Mouse (Mus musculus): ENCODE measurements around the gene Tgfbr3. TPM values are rescaled to one million over a fixed set of nuclear protein-coding genes. Genes with fewer than 3 reads are reported as not detected.
A peak's percentile ranks its signal among the peaks of the same experiment; 100 is the strongest.

Gene Tgfbr3
- polyA plus RNA-seq, 1 experiment from 2014 or later: 21.4 TPM

DNA sequence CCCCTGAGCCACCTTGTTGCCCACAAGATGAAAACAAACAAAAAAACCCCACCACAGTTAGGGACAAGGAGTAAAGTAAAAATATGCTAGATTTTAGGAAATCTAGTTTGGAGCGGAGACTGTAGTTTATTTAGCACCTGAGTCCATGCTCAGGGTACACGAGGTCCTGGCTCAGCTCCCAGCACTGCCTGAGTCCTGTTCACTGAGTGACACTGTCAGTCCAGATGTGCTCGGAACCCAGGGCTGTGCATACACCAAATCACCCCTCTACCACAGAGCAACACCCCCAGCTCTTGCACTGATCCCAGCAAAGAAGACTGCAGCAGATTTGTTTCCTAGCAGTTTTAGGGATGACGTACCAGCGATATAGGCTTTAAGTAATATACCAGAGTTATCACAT, 119.6 kb downstream of the Tgfbr3 start:
- Histone ChIP-seq H3K4me1 (ENCODE audit: insufficient read depth, low read depth, low read length) (peaks cover 18% of the 10 kb centered on the region; the same call in 1 of the 2 replicates), H3K27ac (ENCODE audit: low read length) (no peak overlapping the region), H3K36me3 (ENCODE audit: insufficient read depth, low read length) (no peaks in the 10 kb centered on the region), H3K27me3 (replicated peaks; ENCODE audit: insufficient read depth, low read length) (no peaks in the 10 kb centered on the region), H3K9ac (replicated peaks; ENCODE audit: low read depth) (no peak overlapping the region), H3K9me3 (ENCODE audit: low read length) (no peaks in the 10 kb centered on the region), H3K4me2 (replicated peaks; ENCODE audit: low read depth, low read length) (no peak overlapping the region), H3K4me3 (ENCODE audit: low read depth, low read length) (no peak overlapping the region)
- TF ChIP-seq CTCF (IDR thresholded peaks at IDR 0.05): no peak
- TF ChIP-seq EP300 (IDR thresholded peaks at IDR 0.05): no peak
- WGBS: 73% methylated on average over 5 of the region's 5 CpGs
- DNase-seq (ENCODE audit: low spot score) (no peak), ATAC-seq (no peak)

DNA sequence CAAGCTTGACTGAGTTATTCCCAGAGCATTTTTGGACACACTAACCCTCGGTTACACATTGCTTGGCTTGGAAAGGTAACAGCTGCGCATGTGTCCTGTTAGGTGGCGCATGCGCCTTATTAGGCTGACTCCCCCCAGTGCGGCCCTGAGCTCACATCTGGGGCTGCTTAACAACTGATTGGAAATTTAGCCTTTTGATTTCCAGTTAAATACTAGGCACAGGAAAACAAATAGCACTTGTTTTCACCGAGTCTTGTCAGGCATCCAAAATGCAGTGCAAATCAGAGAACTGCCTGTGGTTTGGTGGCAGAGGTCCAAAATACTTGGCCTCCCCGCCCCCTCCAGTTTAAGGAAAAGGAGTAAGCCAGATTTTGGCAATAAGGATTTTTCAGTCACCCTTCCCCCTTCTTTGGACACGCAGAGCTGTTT, 121.5 kb downstream of the Tgfbr3 start:
- 20% methylated on average over 8 of the region's 8 CpGs for WGBS
- H3K36me3 ChIP-seq (ENCODE audit: insufficient read depth, low read length): no peaks in the 10 kb centered on the region
- peak; percentile 71 for ATAC-seq
- peak overlapping the region; percentile 86 for H3K27ac ChIP-seq (ENCODE audit: low read length)
- no peak overlapping the region for H3K9ac ChIP-seq (replicated peaks; ENCODE audit: low read depth)
- H3K4me2 ChIP-seq (replicated peaks; ENCODE audit: low read depth, low read length): peak overlapping the region; percentile 43
- peak; percentile 89 for DNase-seq (ENCODE audit: low spot score)
- no peak overlapping the region for H3K4me3 ChIP-seq (ENCODE audit: low read depth, low read length)
- TF ChIP-seq CTCF (IDR thresholded peaks at IDR 0.05) (0 out of 2 replicates have a peak, but pooled peaks have one; percentile 7), EP300 (IDR thresholded peaks at IDR 0.05) (no peak)
- no peaks in the 10 kb centered on the region for H3K27me3 ChIP-seq (replicated peaks; ENCODE audit: insufficient read depth, low read length)
- H3K4me1 ChIP-seq (ENCODE audit: insufficient read depth, low read depth, low read length): peaks cover 18% of the 10 kb centered on the region; the same call in 1 of the 2 replicates
- H3K9me3 ChIP-seq (ENCODE audit: low read length): no peaks in the 10 kb centered on the region

DNA sequence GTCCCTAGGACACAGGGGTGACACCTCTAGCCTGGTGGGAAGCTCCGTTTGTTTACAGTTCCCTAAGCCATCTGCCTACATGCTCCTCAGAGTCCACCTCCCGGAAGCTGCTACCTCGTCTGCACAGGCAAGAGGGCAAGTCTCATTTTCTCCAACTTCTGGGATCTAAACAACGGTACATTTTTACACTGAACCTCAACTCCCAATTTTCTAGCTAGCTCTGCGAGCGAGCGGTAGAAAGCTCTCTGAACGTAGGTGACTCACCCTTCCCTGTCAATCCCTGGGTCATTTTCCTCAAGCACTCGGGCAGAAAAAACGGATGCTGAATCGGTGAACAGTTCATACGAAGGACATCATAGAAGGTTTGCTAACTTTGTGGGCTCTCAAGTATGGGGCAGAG, 122.1 kb downstream of the Tgfbr3 start:
- Histone ChIP-seq H3K9ac (replicated peaks; ENCODE audit: low read depth) (no peak overlapping the region), H3K4me1 (ENCODE audit: insufficient read depth, low read depth, low read length) (peaks cover 18% of the 10 kb centered on the region; the same call in 1 of the 2 replicates), H3K27ac (ENCODE audit: low read length) (peak overlapping the region; percentile 86), H3K4me3 (ENCODE audit: low read depth, low read length) (no peak overlapping the region; the same call in 1 of the 2 replicates), H3K36me3 (ENCODE audit: insufficient read depth, low read length) (no peaks in the 10 kb centered on the region), H3K9me3 (ENCODE audit: low read length) (no peaks in the 10 kb centered on the region), H3K27me3 (replicated peaks; ENCODE audit: insufficient read depth, low read length) (no peaks in the 10 kb centered on the region), H3K4me2 (replicated peaks; ENCODE audit: low read depth, low read length) (peak overlapping the region; percentile 43)
- TF ChIP-seq EP300 (IDR thresholded peaks at IDR 0.05) (no peak), CTCF (IDR thresholded peaks at IDR 0.05) (no peak)
- ATAC-seq (peak; percentile 25), DNase-seq (ENCODE audit: low spot score) (peak; percentile 70)
- WGBS: 9% methylated on average over 12 of the region's 12 CpGs

DNA sequence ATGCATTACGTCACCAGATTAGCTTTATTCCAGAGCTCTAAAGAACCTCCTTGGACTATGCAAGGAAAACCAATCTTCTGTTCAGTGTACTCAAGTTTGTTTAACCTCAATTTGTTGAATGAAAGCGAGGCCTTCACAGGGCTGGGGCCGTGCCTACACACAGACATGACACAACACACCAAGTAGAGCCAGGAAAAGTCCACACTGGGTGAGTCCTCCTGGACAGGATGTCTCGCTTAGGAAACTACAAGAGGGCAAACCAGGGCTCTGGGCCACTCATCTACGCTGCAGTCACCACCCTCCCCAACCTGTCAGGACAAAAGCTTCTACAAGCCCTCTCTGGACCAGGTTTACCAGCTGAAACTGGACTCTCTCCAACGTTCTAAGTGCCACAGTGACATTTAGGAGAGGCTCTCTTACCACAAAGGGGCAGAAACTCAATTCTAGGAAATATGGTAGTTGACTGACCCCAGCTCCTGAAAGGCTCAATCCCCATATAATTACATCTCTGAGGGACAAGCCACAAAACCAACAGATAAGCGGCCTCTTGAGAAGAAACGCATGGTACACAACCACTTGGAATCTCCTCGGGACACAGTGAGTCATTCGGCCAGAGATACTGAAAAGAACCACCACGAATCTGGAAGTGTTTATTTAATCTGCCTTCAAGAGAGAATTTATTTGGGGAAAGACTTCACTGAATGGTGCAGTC, 122.6 kb downstream of the Tgfbr3 start:
- peaks cover 18% of the 10 kb centered on the region; the same call in 1 of the 2 replicates for H3K4me1 ChIP-seq (ENCODE audit: insufficient read depth, low read depth, low read length)
- no peak overlapping the region; the same call in 1 of the 2 replicates for H3K4me3 ChIP-seq (ENCODE audit: low read depth, low read length)
- no peaks in the 10 kb centered on the region for H3K36me3 ChIP-seq (ENCODE audit: insufficient read depth, low read length)
- H3K9ac ChIP-seq (replicated peaks; ENCODE audit: low read depth): no peak overlapping the region
- no peaks in the 10 kb centered on the region for H3K9me3 ChIP-seq (ENCODE audit: low read length)
- ATAC-seq (peak; percentile 86), DNase-seq (ENCODE audit: low spot score) (peak; percentile 84)
- no peak for TF ChIP-seq CTCF (IDR thresholded peaks at IDR 0.05)
- peak; percentile 78 for TF ChIP-seq EP300 (IDR thresholded peaks at IDR 0.05)
- 16% methylated on average over 11 of the region's 11 CpGs for WGBS
- no peaks in the 10 kb centered on the region for H3K27me3 ChIP-seq (replicated peaks; ENCODE audit: insufficient read depth, low read length)
- H3K27ac ChIP-seq (ENCODE audit: low read length): peak overlapping the region; percentile 86
- H3K4me2 ChIP-seq (replicated peaks; ENCODE audit: low read depth, low read length): peak overlapping the region; percentile 43

DNA sequence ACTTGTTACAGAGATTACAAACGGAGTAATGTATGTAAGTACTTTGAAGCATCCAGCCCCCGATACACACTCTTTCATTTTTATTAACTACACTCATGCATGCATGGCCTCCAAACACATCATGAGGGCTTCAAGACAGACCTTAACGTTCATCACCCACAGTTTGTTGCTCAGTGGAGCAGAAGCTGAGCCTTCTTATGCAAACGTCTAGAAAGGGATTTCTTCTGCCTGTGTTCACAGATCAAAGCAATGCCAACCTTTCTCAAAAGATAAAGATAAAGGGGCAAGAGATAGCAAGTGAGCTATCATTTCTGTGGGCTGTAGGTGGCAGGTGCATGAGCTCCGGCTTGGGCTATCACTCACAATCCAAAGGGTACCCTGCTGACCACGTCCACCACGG, 123.7 kb downstream of the Tgfbr3 start:
- WGBS: 71% methylated on average over 7 of the region's 7 CpGs

DNA sequence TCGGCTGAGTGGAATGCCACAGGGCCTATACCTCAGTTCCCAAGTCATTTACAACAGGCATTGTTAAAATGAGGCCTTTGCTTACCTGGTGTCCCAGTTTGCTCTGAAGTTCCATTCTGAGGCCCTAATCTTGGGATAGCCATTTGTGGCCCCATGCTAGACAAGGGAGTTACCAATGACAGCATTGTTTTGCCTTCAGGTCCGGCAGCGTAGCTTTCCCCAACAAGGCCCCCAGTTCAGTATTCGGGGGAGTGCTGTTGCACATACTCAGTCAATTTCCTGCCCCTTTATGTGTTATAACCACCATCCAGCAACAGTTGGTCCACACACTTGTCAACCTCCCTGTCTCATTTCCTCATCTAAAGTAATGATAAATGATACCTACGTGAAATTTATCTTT, 124.2 kb downstream of the Tgfbr3 start:
- no peak overlapping the region for H3K27ac ChIP-seq (ENCODE audit: low read length)
- no peak overlapping the region for H3K4me3 ChIP-seq (ENCODE audit: low read depth, low read length)
- no peaks in the 10 kb centered on the region for H3K36me3 ChIP-seq (ENCODE audit: insufficient read depth, low read length)
- H3K9me3 ChIP-seq (ENCODE audit: low read length): no peaks in the 10 kb centered on the region
- H3K27me3 ChIP-seq (replicated peaks; ENCODE audit: insufficient read depth, low read length): no peaks in the 10 kb centered on the region
- WGBS: 85% methylated on average over 5 of the region's 5 CpGs
- TF ChIP-seq CTCF (IDR thresholded peaks at IDR 0.05) (no peak), EP300 (IDR thresholded peaks at IDR 0.05) (no peak)
- no peak overlapping the region for H3K4me2 ChIP-seq (replicated peaks; ENCODE audit: low read depth, low read length)
- no peak overlapping the region for H3K9ac ChIP-seq (replicated peaks; ENCODE audit: low read depth)
- no peak for ATAC-seq
- DNase-seq (ENCODE audit: low spot score): no peak
- peaks cover 18% of the 10 kb centered on the region; the same call in 1 of the 2 replicates for H3K4me1 ChIP-seq (ENCODE audit: insufficient read depth, low read depth, low read length)

More for the DNA sequence above, 123.7 kb downstream of the Tgfbr3 start:
- no peak for TF ChIP-seq CTCF (IDR thresholded peaks at IDR 0.05)
- TF ChIP-seq EP300 (IDR thresholded peaks at IDR 0.05): no peak
- Histone ChIP-seq H3K9me3 (ENCODE audit: low read length) (no peaks in the 10 kb centered on the region), H3K27me3 (replicated peaks; ENCODE audit: insufficient read depth, low read length) (no peaks in the 10 kb centered on the region), H3K4me3 (ENCODE audit: low read depth, low read length) (no peak overlapping the region), H3K9ac (replicated peaks; ENCODE audit: low read depth) (no peak overlapping the region), H3K4me1 (ENCODE audit: insufficient read depth, low read depth, low read length) (peaks cover 18% of the 10 kb centered on the region; the same call in 1 of the 2 replicates), H3K27ac (ENCODE audit: low read length) (no peak overlapping the region), H3K4me2 (replicated peaks; ENCODE audit: low read depth, low read length) (no peak overlapping the region), H3K36me3 (ENCODE audit: insufficient read depth, low read length) (no peaks in the 10 kb centered on the region)
- DNase-seq (ENCODE audit: low spot score) (no peak), ATAC-seq (no peak)
